Mouse (Mus musculus) kidney, adult 2 months (tissue): ENCODE measurements around the gene Tsfm.

ENCODE experiments used
- CTCF ChIP-seq: fragments of 200-500 bp; conservative IDR thresholded peaks from 2 replicates; pipeline ENCODE4 v1.5.1; 2011; ENCODE audit warnings: low read depth, mild to moderate bottlenecking, control low read depth, low read length, moderate library complexity, mixed read lengths; ENCODE audit not compliant: insufficient read depth, insufficient read length
- POLR2A ChIP-seq: fragments of 200-500 bp; IDR thresholded peaks from one replicate; pipeline ENCODE4 v1.6.1; 2011; ENCODE audit warnings: low read depth, low read length, control low read depth

DNA sequence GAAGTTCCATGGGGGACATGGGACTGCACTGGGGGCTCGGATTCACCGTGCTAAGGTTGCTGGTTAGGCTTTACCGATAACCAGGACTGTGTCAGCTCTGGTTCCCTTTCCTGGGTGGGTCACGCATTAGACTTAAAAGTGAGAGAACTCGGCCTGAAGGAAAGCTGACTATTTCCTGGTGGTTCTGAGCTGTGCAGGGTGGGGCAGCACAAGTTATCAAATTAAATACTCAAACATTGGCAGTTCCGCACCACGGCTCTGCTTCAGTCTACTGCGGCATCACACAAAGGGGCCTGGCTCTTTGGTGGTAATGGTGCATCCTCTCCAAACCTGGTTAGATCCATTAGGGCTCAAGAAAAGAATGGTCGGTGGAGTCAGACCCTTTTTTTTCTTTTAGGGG, 29.3 kb downstream of the Tsfm start:
- TF ChIP-seq CTCF (no peak), POLR2A (no peak)
